Mouse (Mus musculus) midbrain, embryonic 14.5 days (tissue): Measurements from ENCODE around the gene Plekhh3. TPM values are rescaled to one million over a fixed set of nuclear protein-coding genes. Genes with fewer than 3 reads are reported as not detected.

Experiments used
- ATAC-seq: fragments of 200-750 bp; cut with Nextera tagmentation; 2 replicates; pipeline ENCODE4 v1.8.0; 2017; ENCODE audit warnings: moderate number of reproducible peaks, moderate library complexity; ENCODE audit not compliant: low FRiP score, low TSS enrichment
- DNase-seq: peaks from one replicate; pipeline ENCODE4 v3.0.0-alpha.2; 2015
- H3K27ac ChIP-seq: fragments of 300-500 bp; sonication (generic); replicated peaks from 2 replicates; pipeline ENCODE4 v1.5.1; 2014; ENCODE audit warnings: mild to moderate bottlenecking, low read depth, low read length, moderate library complexity
- H3K27me3 ChIP-seq: fragments of 300-500 bp; sonication (generic); 2 replicates; pipeline ENCODE4 v1.6.1; 2014; ENCODE audit warnings: low read length, control low read depth, mixed read lengths; ENCODE audit not compliant: control insufficient read depth, insufficient read depth
- H3K36me3 ChIP-seq: fragments of 300-500 bp; sonication (generic); 2 replicates; pipeline ENCODE4 v1.6.1; 2014; ENCODE audit warnings: low read length, control low read depth; ENCODE audit not compliant: control insufficient read depth, insufficient read depth
- H3K4me1 ChIP-seq: fragments of 300-500 bp; sonication (generic); 2 replicates; pipeline ENCODE4 v1.6.1; 2014; ENCODE audit warnings: mild to moderate bottlenecking, antibody characterized with exemption, low read length, control low read depth; ENCODE audit not compliant: control insufficient read depth, insufficient read depth
- H3K4me2 ChIP-seq: fragments of 300-500 bp; sonication (generic); 2 replicates; pipeline ENCODE4 v1.6.1; 2014; ENCODE audit warnings: mild to moderate bottlenecking, low read length, moderate library complexity
- H3K4me3 ChIP-seq: fragments of 300-500 bp; sonication (generic); replicated peaks from 2 replicates; pipeline ENCODE4 v1.5.1; 2014; ENCODE audit warnings: low read depth, low read length
- H3K9ac ChIP-seq: fragments of 300-500 bp; sonication (generic); replicated peaks from 2 replicates; pipeline ENCODE4 v1.6.1; 2014; ENCODE audit warnings: mild to moderate bottlenecking, low read length, moderate library complexity
- H3K9me3 ChIP-seq: fragments of 300-500 bp; sonication (generic); 2 replicates; pipeline ENCODE4 v1.6.1; 2016; ENCODE audit warnings: low read length, control low read depth, mixed read lengths; ENCODE audit not compliant: control insufficient read depth
- WGBS: fragments of 180-500 bp; shearing (Covaris S2); extraction: QIAGEN DNeasy Blood & Tissue Kit; methylation state at CpG from one replicate; pipeline ENCODE4 v1.1.7; 2014; 5-methylcytosine and 5-hydroxymethylcytosine counted together
- polyA plus RNA-seq: library from polyadenylated mRNA; unstranded; fragments of >200 nt; fragmentation: Nextera tagmentation; extraction: Ambion mirVana; gene quantifications from 2 replicates; pipeline ENCODE4 v1.2.1, GENCODE M21; 2014

Gene Plekhh3
- 8.2 and 8.4 TPM in 2 replicates for polyA plus RNA-seq

GRCm38 (mm10) chr11:101170811-101171610 lies at the start of gene Plekhh3:
Gene Plekhh3, minus strand, starts transcription at chr11:101171351.
- peak within 1 kb of the TSS; percentile 81 for H3K4me2 ChIP-seq
- H3K36me3 ChIP-seq: peaks cover 15% of the 10 kb centered on the region; the same call in 1 of the 2 replicates
- H3K27ac ChIP-seq: peak within 1 kb of the TSS; percentile 75
- peak within 1 kb of the TSS; percentile 62 for H3K4me3 ChIP-seq
- peaks cover 48% of the 10 kb centered on the region for H3K4me1 ChIP-seq
- ATAC-seq (peak; percentile 94), DNase-seq (peak; percentile 98)
- H3K9me3 ChIP-seq: no peaks in the 10 kb centered on the region
- peaks cover 54% of the 10 kb centered on the region for H3K27me3 ChIP-seq
- H3K9ac ChIP-seq: peak within 1 kb of the TSS; percentile 64
- WGBS: under 1% methylated on average over 41 of the region's 50 CpGs

GRCm38 (mm10) chr11:101220853-101221252 lies 49.7 kb upstream of the Plekhh3 start:
- no peaks in the 10 kb centered on the region for H3K4me1 ChIP-seq
- no peak for ATAC-seq
- H3K27ac ChIP-seq: no peak overlapping the region
- H3K4me2 ChIP-seq: no peak overlapping the region
- no peak overlapping the region for H3K9ac ChIP-seq
- H3K9me3 ChIP-seq: no peaks in the 10 kb centered on the region
- H3K36me3 ChIP-seq: 0 out of 2 replicates have a peak, but pooled peaks cover 8% of the 10 kb centered on the region
- no peak for DNase-seq
- WGBS: 56% methylated on average over 2 of the region's 2 CpGs
- H3K27me3 ChIP-seq: no peaks in the 10 kb centered on the region
- no peak overlapping the region for H3K4me3 ChIP-seq

DNA sequence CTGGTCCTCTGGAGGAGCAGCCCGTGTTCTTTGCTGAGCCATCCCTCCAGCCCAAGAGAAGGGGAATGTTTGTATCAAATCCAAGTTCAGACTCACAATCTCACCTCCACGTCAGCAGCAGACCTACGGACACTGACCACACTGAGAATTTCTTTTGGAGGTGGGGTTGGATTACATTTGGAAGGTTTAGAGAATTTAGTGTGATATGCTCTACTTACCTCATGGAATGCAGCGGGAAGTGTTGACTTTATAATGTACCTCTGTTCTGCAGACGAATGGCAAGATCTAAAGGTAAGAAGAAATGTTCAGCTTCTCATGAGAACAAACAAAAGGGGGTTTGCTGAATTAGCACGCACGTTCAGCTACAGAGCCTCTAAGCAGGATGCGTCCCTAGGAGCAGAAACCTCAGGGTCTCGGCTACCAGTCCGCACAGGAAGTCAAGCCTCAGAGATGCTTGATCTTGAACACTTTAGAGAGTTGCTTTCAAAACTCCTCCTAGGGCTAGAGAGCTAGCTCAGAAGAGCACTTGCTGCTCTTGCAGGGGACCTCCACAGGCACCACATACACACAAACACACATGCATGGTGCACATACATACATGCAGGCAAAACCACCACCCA lies 47.4 kb upstream of the Plekhh3 start:
- Histone ChIP-seq H3K36me3 (peaks cover 30% of the 10 kb centered on the region), H3K9me3 (no peaks in the 10 kb centered on the region), H3K27me3 (no peaks in the 10 kb centered on the region), H3K4me3 (no peak overlapping the region), H3K4me2 (no peak overlapping the region), H3K4me1 (no peaks in the 10 kb centered on the region), H3K27ac (no peak overlapping the region), H3K9ac (no peak overlapping the region)
- ATAC-seq (no peak), DNase-seq (no peak)
- WGBS: 85% methylated on average over 10 of the region's 10 CpGs

DNA sequence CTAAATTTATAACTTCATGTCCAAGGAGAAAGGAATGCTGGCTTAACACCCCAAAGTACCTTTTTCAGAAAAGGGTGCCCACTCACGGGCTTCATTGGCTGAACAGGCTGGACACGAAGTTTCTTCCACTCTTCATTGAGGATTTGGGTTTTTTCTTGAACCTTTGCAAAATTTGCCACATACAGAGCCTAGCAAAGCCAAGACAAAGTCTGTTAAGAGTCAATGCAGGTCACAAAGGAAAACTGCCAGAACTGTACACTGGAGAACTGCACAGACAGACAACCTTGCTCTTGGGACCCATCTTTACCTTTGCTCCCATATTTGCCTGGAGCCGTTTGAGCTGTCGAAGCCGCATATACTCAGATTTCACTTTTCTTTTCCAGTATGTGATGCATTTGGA lies 45.8 kb upstream of the Plekhh3 start:
- Histone ChIP-seq H3K4me1 (no peaks in the 10 kb centered on the region), H3K9ac (no peak overlapping the region), H3K36me3 (peaks cover 32% of the 10 kb centered on the region), H3K9me3 (no peaks in the 10 kb centered on the region), H3K27ac (no peak overlapping the region), H3K27me3 (no peaks in the 10 kb centered on the region), H3K4me3 (no peak overlapping the region), H3K4me2 (no peak overlapping the region)
- WGBS: 90% methylated on average over 5 of the region's 5 CpGs
- ATAC-seq (no peak), DNase-seq (no peak)

- Histone ChIP-seq H3K36me3 (peaks cover 58% of the 10 kb centered on the region), H3K27ac (no peak overlapping the region), H3K9me3 (no peaks in the 10 kb centered on the region), H3K4me2 (no peak overlapping the region), H3K27me3 (no peaks in the 10 kb centered on the region), H3K4me1 (no peaks in the 10 kb centered on the region), H3K9ac (no peak overlapping the region), H3K4me3 (no peak overlapping the region)
- WGBS: 46% methylated on average over 3 of the region's 3 CpGs
- ATAC-seq (no peak), DNase-seq (peak; percentile 93)
Observed at GRCm38 (mm10) chr11:101211970-101212369, 40.8 kb upstream of the Plekhh3 start.

GRCm38 (mm10) chr11:101200986-101201385 lies 29.8 kb upstream of the Plekhh3 start:
- Histone ChIP-seq H3K9me3 (no peaks in the 10 kb centered on the region), H3K4me2 (no peak overlapping the region), H3K36me3 (peaks cover 58% of the 10 kb centered on the region), H3K4me1 (no peaks in the 10 kb centered on the region), H3K9ac (peak overlapping the region; percentile 29; the same call in 1 of the 2 replicates), H3K27me3 (no peaks in the 10 kb centered on the region), H3K27ac (no peak overlapping the region), H3K4me3 (no peak overlapping the region)
- WGBS: 24% methylated on average over 7 of the region's 7 CpGs
- peak; percentile 84 for DNase-seq
- ATAC-seq: no peak

GRCm38 (mm10) chr11:101199555-101199954 lies 28.4 kb upstream of the Plekhh3 start:
- 98% methylated on average over 3 of the region's 3 CpGs for WGBS
- Histone ChIP-seq H3K4me1 (no peaks in the 10 kb centered on the region), H3K9ac (no peak overlapping the region), H3K4me3 (no peak overlapping the region), H3K36me3 (peaks cover 59% of the 10 kb centered on the region), H3K4me2 (no peak overlapping the region), H3K27ac (no peak overlapping the region), H3K9me3 (no peaks in the 10 kb centered on the region), H3K27me3 (no peaks in the 10 kb centered on the region)
- ATAC-seq (no peak), DNase-seq (no peak)

GRCm38 (mm10) chr11:101196175-101196574 lies 25.0 kb upstream of the Plekhh3 start:
- Histone ChIP-seq H3K4me3 (no peak overlapping the region), H3K27ac (no peak overlapping the region), H3K27me3 (no peaks in the 10 kb centered on the region), H3K36me3 (peaks cover 49% of the 10 kb centered on the region), H3K9me3 (no peaks in the 10 kb centered on the region), H3K9ac (no peak overlapping the region), H3K4me1 (no peaks in the 10 kb centered on the region), H3K4me2 (no peak overlapping the region)
- 94% methylated on average over 8 of the region's 8 CpGs for WGBS
- ATAC-seq (no peak), DNase-seq (no peak)
